Mouse (Mus musculus): ENCODE results near the gene Rccd1. TPM values are rescaled to one million over a fixed set of nuclear protein-coding genes. Genes with fewer than 3 reads are reported as not detected.

The Rccd1 gene
- polyA plus RNA-seq, 1 experiment: 22.2 TPM

DNA sequence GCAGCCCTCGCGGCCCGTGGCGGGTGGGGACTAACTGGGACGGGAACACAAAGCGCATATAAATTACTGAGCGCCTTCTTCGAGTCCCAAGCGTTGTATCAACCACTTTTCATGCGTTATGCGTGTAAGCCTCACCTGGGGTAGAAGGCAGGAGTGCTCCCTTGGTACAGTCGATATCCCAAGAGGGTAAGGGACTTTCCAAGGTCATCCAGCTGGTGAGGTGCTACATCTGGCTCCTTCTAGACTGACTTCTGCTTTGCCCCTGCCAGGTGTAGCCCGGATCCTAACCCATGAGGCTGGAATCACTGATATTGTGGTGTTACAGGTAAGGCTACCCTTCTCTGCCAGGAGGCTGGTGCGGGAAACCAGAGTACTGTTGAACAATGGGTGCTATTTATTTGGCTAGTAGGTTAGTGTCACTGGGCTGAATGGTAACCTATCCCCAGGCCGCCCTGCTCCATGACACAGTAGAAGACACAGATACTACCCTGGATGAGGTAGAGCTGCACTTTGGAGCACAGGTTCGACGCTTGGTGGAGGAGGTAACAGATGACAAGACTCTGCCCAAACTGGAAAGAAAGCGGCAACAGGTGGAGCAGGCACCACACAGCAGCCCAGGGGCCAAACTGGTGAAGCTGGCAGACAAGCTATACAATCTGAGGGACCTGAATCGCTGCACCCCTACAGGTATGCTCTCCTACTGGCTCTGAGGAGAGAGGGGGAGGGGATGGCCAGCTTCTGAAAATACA lies 19.2 kb upstream of the Rccd1 start:
- TF ChIP-seq CTCF (IDR thresholded peaks at IDR 0.05; ENCODE audit: borderline replicate concordance, extremely low read depth, insufficient read depth, insufficient read length) (no peak), POLR2A (IDR thresholded peaks at IDR 0.05; ENCODE audit: borderline replicate concordance, extremely low read depth, insufficient read depth, insufficient read length, poor library complexity, severe bottlenecking) (no peak)
- DNase-seq (ENCODE audit: low read depth): no peak

DNA sequence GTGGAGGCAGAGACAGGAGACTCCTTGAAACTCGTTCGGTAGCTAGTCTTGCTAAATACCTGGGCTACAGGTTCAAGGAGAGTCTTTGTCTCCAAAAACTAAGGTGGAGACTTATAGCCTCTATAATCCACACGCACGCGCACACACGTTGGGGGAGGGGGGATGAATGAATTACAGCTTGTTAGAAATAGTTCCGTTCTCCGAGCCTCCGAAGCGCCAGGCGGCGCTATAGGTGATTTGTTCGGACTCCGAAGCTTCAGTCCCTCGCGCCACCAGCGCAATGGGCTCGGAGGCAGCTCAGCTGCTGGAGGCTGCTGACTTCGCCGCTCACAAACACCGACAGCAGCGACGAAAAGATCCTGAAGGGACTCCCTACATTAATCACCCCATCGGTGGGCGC lies 18.6 kb upstream of the Rccd1 start, which contains the start of gene Hddc3:
Hddc3 (plus strand) TSS at position 247 of the 400 bp plus-strand sequence.
- TF ChIP-seq CTCF (IDR thresholded peaks at IDR 0.05; ENCODE audit: borderline replicate concordance, extremely low read depth, insufficient read depth, insufficient read length) (peak; percentile 90), POLR2A (IDR thresholded peaks at IDR 0.05; ENCODE audit: borderline replicate concordance, extremely low read depth, insufficient read depth, insufficient read length, poor library complexity, severe bottlenecking) (peak; percentile 84; the same call in 1 of the 2 replicates)

DNA sequence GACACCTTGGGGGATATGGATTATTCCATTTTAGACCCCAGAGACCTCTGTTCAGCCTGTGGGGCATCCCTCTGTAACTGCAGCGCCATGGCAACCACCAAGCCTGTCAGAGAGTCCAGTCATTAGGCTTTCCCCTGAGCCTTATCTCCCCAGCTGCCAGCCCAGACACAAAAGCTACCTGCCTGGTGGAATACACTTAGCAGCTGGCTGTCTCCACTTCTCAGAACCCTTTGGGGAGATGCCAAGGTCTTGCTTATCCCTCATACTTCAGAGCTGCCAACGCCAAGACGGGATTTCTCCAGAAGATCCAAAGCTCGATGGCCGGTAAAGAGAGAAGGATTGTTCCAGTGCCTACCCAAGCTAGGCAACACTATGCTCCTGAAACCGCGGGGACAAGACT lies 17.5 kb upstream of the Rccd1 start:
- peak; percentile 28 for DNase-seq (ENCODE audit: low read depth)
- TF ChIP-seq POLR2A (IDR thresholded peaks at IDR 0.05; ENCODE audit: borderline replicate concordance, extremely low read depth, insufficient read depth, insufficient read length, poor library complexity, severe bottlenecking) (no peak), CTCF (IDR thresholded peaks at IDR 0.05; ENCODE audit: borderline replicate concordance, extremely low read depth, insufficient read depth, insufficient read length) (no peak)

More for the DNA sequence above, 18.6 kb upstream of the Rccd1 start, which contains the start of gene Hddc3:
- peak; percentile 98 for DNase-seq (ENCODE audit: low read depth)

DNA sequence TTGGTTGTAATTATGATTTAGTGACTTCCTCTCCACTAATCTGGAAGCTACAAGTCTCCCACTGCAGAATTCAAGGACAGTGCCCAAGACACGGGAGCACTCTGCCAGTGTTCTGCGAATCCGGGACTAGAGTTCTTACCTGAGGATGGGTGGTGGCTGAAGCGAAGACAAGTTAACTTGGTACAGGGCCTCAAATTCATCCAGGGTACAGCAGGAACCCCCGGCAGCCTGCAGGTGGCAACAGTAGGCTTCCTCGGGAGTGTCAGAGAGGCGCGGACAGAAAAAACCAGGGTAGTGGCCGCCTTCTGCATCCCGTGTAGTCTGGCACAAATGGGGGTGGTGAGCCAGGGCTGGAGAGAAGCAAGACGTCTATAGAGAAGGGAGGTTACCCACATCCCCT lies 16.5 kb upstream of the Rccd1 start, which contains the start of gene Unc45a:
Unc45a (minus strand) TSS at position 213 of the 400 bp plus-strand sequence.
- DNase-seq (ENCODE audit: low read depth): peak; percentile 85
- peak; percentile 72 for TF ChIP-seq CTCF (IDR thresholded peaks at IDR 0.05; ENCODE audit: borderline replicate concordance, extremely low read depth, insufficient read depth, insufficient read length)
- TF ChIP-seq POLR2A (IDR thresholded peaks at IDR 0.05; ENCODE audit: borderline replicate concordance, extremely low read depth, insufficient read depth, insufficient read length, poor library complexity, severe bottlenecking): no peak

DNA sequence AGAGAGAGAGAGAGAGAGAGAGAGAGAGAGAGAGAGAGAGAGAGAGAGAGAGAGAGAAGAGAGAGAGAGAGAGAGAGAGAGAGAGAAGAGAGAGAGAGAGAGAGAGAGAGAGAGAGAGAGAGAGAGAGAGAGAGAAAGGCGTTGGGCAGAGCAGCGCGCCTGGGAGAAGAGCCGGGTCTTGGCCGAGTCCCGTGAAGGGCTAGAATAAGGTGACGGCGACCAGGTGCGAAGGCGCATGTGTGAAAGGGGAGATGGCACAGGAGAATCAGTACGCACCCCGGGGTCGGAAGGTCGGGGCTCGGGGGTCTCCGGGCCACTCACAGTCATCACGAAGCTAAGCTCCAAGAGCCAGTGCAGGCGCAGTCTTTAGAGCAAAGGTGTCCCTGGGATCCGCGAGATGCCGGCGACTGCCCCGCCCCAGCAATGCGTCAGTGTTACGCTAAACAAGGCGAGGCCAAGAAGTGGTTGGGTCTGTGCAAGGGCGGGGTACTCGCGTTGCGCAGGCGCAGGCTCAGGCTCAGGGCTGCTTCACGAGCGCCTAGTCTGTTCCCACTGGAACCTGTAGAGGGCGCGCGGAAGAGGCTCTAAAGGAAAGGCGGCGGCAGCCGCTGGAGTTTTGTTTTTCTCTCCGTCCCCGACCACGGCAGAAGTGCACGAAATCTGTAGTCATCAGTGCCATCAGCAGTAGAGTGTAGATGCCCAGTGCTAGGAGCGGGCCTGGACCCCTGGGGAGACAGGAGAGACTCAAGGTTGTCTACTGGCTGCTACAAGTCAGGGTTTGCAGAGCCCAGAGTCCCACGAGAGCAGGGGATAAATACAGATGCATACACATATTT lies 15.8 kb upstream of the Rccd1 start:
- TF ChIP-seq POLR2A (IDR thresholded peaks at IDR 0.05; ENCODE audit: borderline replicate concordance, extremely low read depth, insufficient read depth, insufficient read length, poor library complexity, severe bottlenecking): peak; percentile 30; the same call in 1 of the 2 replicates
- peak; percentile 83 for TF ChIP-seq CTCF (IDR thresholded peaks at IDR 0.05; ENCODE audit: borderline replicate concordance, extremely low read depth, insufficient read depth, insufficient read length)
- peak; percentile 99 for DNase-seq (ENCODE audit: low read depth)

DNA sequence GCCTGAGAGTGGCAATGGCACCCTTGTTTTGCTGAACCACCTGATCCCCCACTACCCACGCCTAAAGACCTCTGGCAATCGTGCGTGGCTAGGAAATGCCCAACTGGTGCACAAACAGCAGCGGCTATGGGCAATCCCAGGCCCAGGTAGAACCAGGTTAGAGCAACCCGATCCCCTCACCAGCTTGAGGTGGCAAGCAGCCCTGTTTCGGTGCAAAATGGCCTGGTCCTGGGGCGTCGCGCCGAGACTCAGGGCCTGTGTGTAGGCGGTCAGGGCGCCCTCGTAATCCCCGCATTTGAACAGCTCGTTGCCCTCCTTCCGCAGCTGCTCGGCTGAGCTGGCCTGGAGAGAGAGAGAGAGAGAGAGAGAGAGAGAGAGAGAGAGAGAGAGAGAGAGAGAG lies 15.1 kb upstream of the Rccd1 start:
- no peak for TF ChIP-seq POLR2A (IDR thresholded peaks at IDR 0.05; ENCODE audit: borderline replicate concordance, extremely low read depth, insufficient read depth, insufficient read length, poor library complexity, severe bottlenecking)
- TF ChIP-seq CTCF (IDR thresholded peaks at IDR 0.05; ENCODE audit: borderline replicate concordance, extremely low read depth, insufficient read depth, insufficient read length): no peak
- DNase-seq (ENCODE audit: low read depth): peak; percentile 69

DNA sequence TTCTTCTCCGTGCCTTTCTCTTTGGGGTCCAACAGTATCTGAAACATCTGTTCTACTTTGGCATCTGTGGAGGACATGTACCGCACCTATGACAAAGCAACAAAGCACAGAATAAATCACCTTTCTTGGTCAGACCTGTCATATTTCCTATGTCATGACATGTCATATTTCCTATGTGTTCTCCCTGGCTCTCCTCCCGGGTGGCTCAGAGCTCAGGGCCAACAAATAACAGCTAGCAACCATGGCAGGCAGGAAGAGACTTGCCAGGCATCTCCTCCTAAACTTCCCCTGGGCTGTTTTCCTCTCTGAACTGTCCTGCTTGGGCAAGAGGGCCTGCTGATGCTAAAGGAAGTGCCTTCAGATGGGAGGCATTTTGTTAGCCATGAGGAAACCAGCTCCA lies 12.7 kb upstream of the Rccd1 start:
- no peak for TF ChIP-seq POLR2A (IDR thresholded peaks at IDR 0.05; ENCODE audit: borderline replicate concordance, extremely low read depth, insufficient read depth, insufficient read length, poor library complexity, severe bottlenecking)
- no peak for TF ChIP-seq CTCF (IDR thresholded peaks at IDR 0.05; ENCODE audit: borderline replicate concordance, extremely low read depth, insufficient read depth, insufficient read length)
- no peak for DNase-seq (ENCODE audit: low read depth)

DNA sequence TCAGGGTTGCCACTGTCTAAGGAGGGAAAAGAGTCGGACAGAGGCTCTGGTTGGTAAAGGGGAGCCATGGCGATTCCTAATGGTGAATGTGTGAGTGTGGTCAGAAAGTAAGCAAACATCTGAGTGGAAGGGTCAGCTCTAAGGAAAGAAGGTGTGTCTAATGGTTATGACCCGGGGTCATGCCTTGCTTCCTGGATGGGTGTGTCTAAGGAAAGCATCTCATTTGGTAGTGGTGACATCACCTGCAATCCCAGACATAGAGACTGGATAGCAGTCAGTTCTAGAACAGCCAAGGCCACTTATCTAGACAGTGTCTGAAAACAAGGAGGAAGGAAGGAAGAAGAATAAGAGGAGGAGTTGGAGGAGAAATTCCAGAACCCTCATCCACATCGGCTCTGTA lies 10.6 kb upstream of the Rccd1 start:
- no peak for DNase-seq (ENCODE audit: low read depth)

DNA sequence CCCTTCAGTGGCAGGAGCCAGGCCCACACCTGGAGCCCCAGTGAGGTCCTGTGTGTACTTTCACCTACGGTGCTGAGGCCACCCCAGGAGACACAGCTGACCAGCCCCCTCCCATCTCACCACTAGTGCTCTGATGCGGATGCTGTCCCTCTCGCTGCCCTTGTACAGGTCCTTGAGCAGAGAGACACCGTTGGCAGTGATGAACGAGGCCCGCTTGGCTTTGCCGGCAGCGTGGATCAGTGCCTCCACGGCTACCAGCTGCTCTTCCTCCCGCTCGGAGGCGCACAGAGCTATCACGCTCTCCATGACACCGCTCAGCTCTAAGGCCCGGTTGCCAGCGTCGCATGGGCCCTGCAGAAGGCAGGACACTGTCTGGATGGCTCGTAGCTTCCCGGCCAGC lies 7.2 kb upstream of the Rccd1 start:
- TF ChIP-seq POLR2A (IDR thresholded peaks at IDR 0.05; ENCODE audit: borderline replicate concordance, extremely low read depth, insufficient read depth, insufficient read length, poor library complexity, severe bottlenecking) (no peak), CTCF (IDR thresholded peaks at IDR 0.05; ENCODE audit: borderline replicate concordance, extremely low read depth, insufficient read depth, insufficient read length) (no peak)
- DNase-seq (ENCODE audit: low read depth): no peak

More for the DNA sequence above, 10.6 kb upstream of the Rccd1 start:
- TF ChIP-seq CTCF (IDR thresholded peaks at IDR 0.05; ENCODE audit: borderline replicate concordance, extremely low read depth, insufficient read depth, insufficient read length) (no peak), POLR2A (IDR thresholded peaks at IDR 0.05; ENCODE audit: borderline replicate concordance, extremely low read depth, insufficient read depth, insufficient read length, poor library complexity, severe bottlenecking) (no peak)

DNA sequence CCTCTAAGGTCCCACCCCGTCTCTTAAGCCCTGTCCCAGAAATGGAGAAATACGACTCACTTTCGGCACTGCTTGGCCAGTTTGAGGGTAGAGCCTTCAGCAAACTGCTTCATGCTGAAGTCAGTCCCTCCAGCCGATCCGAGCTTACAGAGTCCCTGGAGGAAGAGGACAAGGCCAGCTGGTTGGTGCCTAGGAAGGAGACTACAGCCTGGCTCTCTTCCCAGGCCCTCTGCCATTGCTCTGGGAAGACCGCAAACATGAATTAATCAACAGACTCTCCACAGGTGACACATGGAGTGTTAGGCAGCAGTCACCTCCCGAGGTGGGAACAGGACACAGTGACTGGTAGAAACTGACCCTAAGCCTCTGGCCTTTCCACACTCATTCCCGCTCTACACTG lies 6.0 kb upstream of the Rccd1 start:
- DNase-seq (ENCODE audit: low read depth): no peak
- no peak for TF ChIP-seq CTCF (IDR thresholded peaks at IDR 0.05; ENCODE audit: borderline replicate concordance, extremely low read depth, insufficient read depth, insufficient read length)
- TF ChIP-seq POLR2A (IDR thresholded peaks at IDR 0.05; ENCODE audit: borderline replicate concordance, extremely low read depth, insufficient read depth, insufficient read length, poor library complexity, severe bottlenecking): no peak

DNA sequence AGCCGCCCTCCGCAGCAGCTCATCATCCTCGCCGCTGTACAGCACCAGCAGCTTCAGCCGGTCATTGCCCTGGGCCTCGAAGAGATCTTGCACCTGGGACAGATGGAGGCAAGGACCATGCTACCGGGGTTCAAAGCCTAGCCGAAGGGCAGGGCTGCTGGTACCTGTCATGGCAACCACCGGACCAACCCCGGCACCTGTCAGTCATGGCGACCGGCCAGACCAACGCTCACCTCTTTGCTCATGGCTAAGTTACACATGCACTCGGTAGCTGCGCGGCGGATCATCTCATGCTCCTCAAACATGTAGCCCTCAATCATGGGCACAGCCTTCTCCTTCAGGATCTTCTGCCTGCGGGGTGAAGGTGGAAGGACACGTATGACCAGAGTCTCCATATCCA lies 1.8 kb upstream of the Rccd1 start:
- DNase-seq (ENCODE audit: low read depth): no peak
- TF ChIP-seq POLR2A (IDR thresholded peaks at IDR 0.05; ENCODE audit: borderline replicate concordance, extremely low read depth, insufficient read depth, insufficient read length, poor library complexity, severe bottlenecking) (no peak), CTCF (IDR thresholded peaks at IDR 0.05; ENCODE audit: borderline replicate concordance, extremely low read depth, insufficient read depth, insufficient read length) (no peak)
